Mouse (Mus musculus) heart, postnatal 0 days (tissue): ENCODE measurements at regions not wholly inside any gene's neighbourhood (a gene's known extent, or its start where the extent isn't known, plus 50 kb on each side); places are given as distances from the start of the nearest gene placed in this dataset.

Experiments used
- CTCF ChIP-seq: IDR thresholded peaks from 2 replicates; pipeline ENCODE4 v1.5.1; 2016; ENCODE audit warnings: antibody characterized with exemption, control low read depth, low read depth
- EP300 ChIP-seq: IDR thresholded peaks from 2 replicates; pipeline ENCODE4 v1.6.1; 2016; ENCODE audit warnings: antibody characterized with exemption, low read depth

- no peak for TF ChIP-seq EP300
- no peak for TF ChIP-seq CTCF
Observed at GRCm38 (mm10) chr6:140197113-140197675, 155.9 kb upstream of the Plcz1 start.
